Mouse (Mus musculus) fat pad, adult 2 months (tissue): ENCODE measurements around the gene Rabgap1.

Experiments used
- DNase-seq: peaks from one replicate; pipeline ENCODE4 v3.0.0-alpha.2; 2011; ENCODE audit warnings: low read depth, low spot score; ENCODE audit errors: extremely low read depth

The Rabgap1 gene

DNA sequence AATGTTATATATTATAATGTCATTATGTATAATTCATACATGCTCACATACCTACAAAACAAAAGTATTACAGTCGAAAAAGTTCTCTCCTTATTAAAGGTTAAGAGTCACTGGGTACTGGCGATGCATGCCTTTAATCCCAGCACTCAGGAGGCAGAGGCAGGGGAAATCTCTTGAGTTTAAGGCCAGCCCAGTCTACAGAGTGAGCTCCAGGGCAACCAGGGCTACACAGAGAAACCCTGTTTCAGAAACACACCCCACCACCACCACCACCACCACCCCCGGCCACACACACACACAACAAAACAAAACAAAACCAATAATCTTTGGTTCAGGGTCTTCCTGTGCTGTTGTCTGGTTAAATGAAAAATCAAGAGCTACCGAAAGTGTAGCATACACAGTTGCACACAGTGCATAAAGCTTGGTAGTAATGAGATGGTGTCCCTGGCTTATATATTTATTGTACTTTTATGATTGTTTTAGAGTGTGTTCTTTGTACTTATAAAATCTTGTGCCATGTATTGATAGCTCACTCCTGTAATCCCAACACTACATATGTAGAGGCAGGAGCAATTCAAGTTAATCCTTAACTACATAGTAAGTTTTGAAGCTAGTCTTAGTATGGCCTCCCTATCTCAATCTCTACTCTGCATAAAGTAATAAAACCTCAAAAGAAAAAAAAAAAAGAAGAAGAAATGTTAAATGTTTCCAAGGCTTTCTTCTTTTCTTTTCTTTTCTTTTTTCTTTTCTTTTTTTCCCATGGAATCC, 68.2 kb downstream of the Rabgap1 start:
- no peak for DNase-seq

DNA sequence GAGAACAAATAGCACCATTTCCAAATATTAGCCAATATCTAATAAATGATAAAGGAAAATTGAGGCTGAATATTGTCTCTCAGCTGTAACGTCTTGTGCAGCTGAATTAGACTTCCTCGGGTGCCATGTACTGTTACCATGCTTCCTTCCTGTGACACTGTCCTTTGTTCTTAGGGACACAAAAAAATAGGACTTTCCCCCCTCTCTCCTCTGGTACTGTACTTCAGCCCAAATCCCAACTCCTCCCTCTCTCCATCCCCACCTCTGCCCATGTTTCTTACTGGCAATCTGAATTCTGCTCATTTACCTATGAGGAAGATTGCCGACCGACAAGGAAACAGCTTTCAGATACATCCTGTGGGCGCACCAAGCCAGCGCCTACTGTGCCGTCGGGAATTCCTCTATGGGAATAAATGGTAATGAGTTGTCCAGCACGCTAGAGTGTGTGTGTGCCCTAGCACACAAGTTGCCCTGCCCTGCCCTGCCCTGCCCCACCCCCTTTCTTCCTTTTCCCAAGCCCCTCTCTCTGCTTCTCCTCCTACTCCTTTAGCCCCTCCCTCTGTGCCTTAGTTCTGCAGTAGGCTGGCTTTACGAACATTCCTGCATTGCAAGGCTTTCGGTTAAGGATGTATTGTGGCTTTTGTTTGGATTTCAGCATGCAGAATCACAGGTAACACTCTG, 73.1 kb downstream of the Rabgap1 start, which contains the start of gene Gpr21:
Gene Gpr21 (plus strand): TSS at position 303 of the 681 bp plus-strand sequence.
- no peak for DNase-seq

- no peak for DNase-seq
Measured at GRCm38 (mm10) chr2:37516922-37517462, 73.9 kb downstream of the Rabgap1 start.

GRCm38 (mm10) chr2:37518561-37519285, 75.6 kb downstream of the Rabgap1 start:
- no peak for DNase-seq

- no peak for DNase-seq
Measured at GRCm38 (mm10) chr2:37519286-37519640, 76.2 kb downstream of the Rabgap1 start.

DNA sequence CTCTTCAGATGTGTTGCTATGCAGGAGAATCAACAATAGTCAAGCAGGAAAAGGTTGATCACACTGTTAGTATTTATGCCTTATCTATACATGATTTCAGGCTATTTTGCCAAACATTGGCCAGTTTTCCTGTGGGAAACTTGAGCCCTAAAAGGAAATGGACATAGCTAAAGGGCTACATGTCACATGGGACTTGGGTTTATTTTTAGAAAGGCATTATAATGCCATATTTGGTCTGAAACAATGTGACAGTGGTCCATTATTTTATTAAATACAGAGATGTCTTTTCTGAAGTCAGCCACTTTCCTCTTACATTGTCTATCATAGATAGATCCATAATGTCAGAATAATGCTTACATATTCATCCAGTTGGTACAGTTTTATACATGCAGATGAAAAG, 84.5 kb downstream of the Rabgap1 start:
- no peak for DNase-seq

- DNase-seq: no peak
Measured at GRCm38 (mm10) chr2:37529397-37529796, 86.3 kb downstream of the Rabgap1 start.

DNA sequence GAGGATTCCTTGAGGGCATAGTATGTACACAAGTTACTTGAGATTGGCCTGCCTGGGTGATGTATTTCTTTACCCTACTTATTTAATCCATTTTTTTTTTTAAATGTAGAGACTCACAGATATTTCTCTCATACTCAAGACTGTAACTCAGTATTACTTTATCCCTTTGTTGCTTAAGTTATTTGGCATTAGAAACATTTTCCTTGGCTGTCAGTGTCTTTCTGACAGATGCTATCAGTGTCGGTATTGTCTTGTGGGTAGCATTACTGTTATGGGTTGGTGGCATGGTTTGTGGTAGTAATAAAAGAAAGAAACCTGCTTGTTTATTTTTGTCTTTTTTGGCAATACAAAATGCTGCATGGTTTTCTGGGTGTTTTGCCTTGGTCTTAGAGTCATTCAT, 87.7 kb downstream of the Rabgap1 start:
- DNase-seq: peak; percentile 77

- no peak for DNase-seq
Measured at GRCm38 (mm10) chr2:37531639-37532038, 88.6 kb downstream of the Rabgap1 start.

GRCm38 (mm10) chr2:37549346-37550012, 106.4 kb downstream of the Rabgap1 start:
- peak; percentile 63 for DNase-seq

DNA sequence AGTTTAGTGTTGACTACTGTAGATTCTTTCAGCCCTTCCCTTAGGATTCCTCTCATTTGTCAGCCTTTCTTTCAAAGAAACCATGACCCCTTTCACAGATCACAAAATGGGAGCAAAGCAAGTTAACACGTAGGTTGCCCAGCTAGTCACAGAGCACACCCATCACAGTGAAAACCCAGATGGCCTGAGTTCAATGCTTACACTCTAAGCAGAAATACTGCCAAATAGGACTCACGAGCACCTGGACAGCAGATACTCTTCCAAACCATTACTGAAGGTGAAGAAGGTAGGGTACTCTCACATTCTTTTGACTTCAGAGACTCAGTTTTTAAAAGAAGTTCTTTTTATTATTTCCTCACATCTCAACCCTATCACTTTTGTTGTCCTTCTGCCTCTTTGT, 113.3 kb downstream of the Rabgap1 start:
- DNase-seq: no peak

DNA sequence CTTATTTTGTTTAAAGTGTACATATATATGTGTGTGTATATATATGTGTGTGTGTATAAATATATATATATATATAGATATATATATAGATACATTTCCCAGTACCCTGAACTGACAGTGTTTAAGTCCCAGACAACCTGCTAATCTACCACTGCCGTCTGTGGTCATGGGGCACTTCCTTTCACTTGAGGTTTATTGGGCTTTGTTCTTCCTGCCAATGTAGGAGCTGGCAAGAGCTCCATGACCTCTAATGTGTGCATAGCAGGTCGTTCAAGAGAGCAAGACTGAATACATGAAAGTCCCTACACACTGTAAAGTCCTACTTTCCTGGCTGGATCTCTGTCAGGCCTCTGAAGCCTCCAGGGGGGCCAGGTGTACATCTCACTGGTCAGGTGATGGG, 122.5 kb downstream of the Rabgap1 start:
- DNase-seq: no peak

GRCm38 (mm10) chr2:37566035-37566434, 123.0 kb downstream of the Rabgap1 start:
- DNase-seq: no peak

GRCm38 (mm10) chr2:37569888-37570287, 126.8 kb downstream of the Rabgap1 start:
- DNase-seq: no peak

DNA sequence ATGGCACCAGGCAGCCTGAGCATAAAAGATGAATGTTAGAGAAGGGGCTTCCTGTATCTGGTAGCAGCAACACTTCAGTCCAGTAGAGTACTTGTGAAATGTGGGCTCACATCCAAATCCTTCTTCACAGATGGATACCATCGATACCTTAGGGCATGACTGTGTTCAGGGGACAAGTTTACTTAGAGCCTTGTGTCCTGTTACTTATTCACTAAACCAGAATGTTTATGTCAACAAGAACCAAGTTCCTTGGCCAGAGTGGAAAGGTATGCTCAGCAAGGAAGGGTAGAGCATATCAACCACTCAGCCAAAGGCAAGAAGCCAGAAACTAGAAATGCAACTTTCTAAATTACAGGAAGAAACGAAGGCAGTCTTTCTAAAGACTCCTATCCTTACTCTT, 127.6 kb downstream of the Rabgap1 start:
- DNase-seq: no peak

GRCm38 (mm10) chr2:37572141-37572540, 129.1 kb downstream of the Rabgap1 start:
- no peak for DNase-seq

- DNase-seq: no peak
Measured at GRCm38 (mm10) chr2:37576661-37577060, 133.6 kb downstream of the Rabgap1 start.

GRCm38 (mm10) chr2:37578185-37578584, 135.1 kb downstream of the Rabgap1 start:
- DNase-seq: no peak

DNA sequence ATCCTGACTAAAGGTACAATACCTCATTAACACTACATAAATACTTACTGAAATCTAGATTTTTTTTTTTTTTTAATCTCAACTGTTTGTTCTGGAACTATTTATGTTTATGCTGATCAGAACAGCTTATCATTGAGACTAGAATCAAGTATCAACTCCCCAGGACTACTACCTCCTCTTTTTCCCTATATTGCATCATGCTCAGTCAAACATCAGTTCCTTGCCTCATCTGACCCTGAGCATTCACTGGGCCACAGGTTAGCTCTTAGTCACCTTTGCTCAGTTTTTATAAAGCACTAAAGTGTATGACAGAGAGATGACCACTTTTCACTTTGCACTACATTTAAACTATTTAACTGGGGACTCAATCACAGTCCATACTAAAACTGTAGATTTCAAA, 144.8 kb downstream of the Rabgap1 start:
- no peak for DNase-seq
